Mouse (Mus musculus): ENCODE measurements around the gene Samm50. TPM values are rescaled to one million over a fixed set of nuclear protein-coding genes. Genes with fewer than 3 reads are reported as not detected.

The Samm50 gene
- polyA plus RNA-seq, 1 experiment from 2014 or later: 84.9 TPM

DNA sequence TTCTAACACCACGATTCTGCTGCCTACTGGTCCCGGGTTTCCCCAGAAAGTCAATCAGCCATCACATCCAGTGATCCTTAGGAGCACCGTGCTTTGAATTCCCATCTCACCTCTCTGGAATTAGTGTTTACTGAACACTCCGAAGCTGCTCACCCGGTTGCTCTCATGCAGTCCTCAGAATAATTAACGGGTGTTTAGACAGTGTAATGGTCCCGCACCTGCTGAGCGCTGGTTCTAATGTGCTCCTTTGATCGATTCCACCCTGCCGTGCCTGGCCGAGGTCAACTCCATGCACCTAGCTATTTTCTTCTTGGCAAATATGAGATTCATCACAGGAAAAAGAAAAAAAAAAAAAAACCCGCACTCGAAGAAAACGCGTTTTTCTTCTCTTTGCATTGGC is 46.5 kb downstream of the Samm50 start:
- H3K36me3 ChIP-seq (ENCODE audit: control insufficient read depth, insufficient read depth, low read length): no peaks in the 10 kb centered on the region
- no peak overlapping the region for H3K9ac ChIP-seq (ENCODE audit: low read length)
- no peaks in the 10 kb centered on the region for H3K9me3 ChIP-seq (ENCODE audit: control insufficient read depth, low read length)
- DNase-seq (ENCODE audit: low spot score) (no peak), ATAC-seq (ENCODE audit: insufficient read depth, low FRiP score, low TSS enrichment) (no peak)
- no peaks in the 10 kb centered on the region for H3K27me3 ChIP-seq (ENCODE audit: control insufficient read depth, insufficient read depth, low read length)
- H3K4me3 ChIP-seq (ENCODE audit: low read depth, low read length): no peak overlapping the region
- H3K27ac ChIP-seq (ENCODE audit: low read depth, low read length): no peak overlapping the region
- WGBS: 28% methylated on average over 15 of the region's 15 CpGs
- peaks cover 16% of the 10 kb centered on the region for H3K4me1 ChIP-seq (ENCODE audit: control insufficient read depth, insufficient read depth, low read length)
- H3K4me2 ChIP-seq (ENCODE audit: low read depth): peak overlapping the region; percentile 2; the same call in 1 of the 2 replicates

- no peak overlapping the region for H3K4me3 ChIP-seq (ENCODE audit: low read depth, low read length)
- ATAC-seq (ENCODE audit: insufficient read depth, low FRiP score, low TSS enrichment) (no peak; the same call in 1 of the 2 replicates), DNase-seq (ENCODE audit: low spot score) (no peak)
- peaks cover 16% of the 10 kb centered on the region for H3K4me1 ChIP-seq (ENCODE audit: control insufficient read depth, insufficient read depth, low read length)
- no peak overlapping the region for H3K27ac ChIP-seq (ENCODE audit: low read depth, low read length)
- H3K9me3 ChIP-seq (ENCODE audit: control insufficient read depth, low read length): no peaks in the 10 kb centered on the region
- no peak overlapping the region for H3K9ac ChIP-seq (ENCODE audit: low read length)
- peak overlapping the region; percentile 8; the same call in 1 of the 2 replicates for H3K4me2 ChIP-seq (ENCODE audit: low read depth)
- no peaks in the 10 kb centered on the region for H3K27me3 ChIP-seq (ENCODE audit: control insufficient read depth, insufficient read depth, low read length)
- H3K36me3 ChIP-seq (ENCODE audit: control insufficient read depth, insufficient read depth, low read length): no peaks in the 10 kb centered on the region
- WGBS: 23% methylated on average over 16 of the region's 16 CpGs
Observed at GRCm38 (mm10) chr15:84238991-84239401, 47.0 kb downstream of the Samm50 start.

DNA sequence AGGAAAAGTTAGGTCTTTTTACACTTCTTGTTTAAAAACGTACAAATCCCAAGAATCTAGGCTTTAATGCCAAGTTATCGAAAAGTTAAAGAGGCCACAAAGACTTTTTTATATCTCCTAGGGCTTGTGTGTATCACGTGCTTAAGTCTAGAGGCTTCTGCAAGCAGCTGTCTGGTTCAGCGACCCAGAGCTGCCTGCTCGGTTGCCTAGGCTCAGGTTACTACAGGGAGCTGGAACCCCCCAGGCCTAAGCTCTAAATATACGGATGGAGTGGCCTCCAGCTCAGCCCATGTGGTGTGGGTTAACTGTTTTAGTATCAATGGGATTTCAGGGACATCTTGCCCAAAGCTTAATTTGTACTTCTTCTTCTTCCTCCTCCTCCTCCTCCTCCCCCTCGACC is 49.5 kb downstream of the Samm50 start:
- Histone ChIP-seq H3K27me3 (ENCODE audit: control insufficient read depth, insufficient read depth, low read length) (no peaks in the 10 kb centered on the region), H3K4me1 (ENCODE audit: control insufficient read depth, insufficient read depth, low read length) (peaks cover 13% of the 10 kb centered on the region), H3K36me3 (ENCODE audit: control insufficient read depth, insufficient read depth, low read length) (no peaks in the 10 kb centered on the region), H3K27ac (ENCODE audit: low read depth, low read length) (no peak overlapping the region), H3K4me3 (ENCODE audit: low read depth, low read length) (no peak overlapping the region), H3K9ac (ENCODE audit: low read length) (no peak overlapping the region), H3K4me2 (ENCODE audit: low read depth) (no peak overlapping the region), H3K9me3 (ENCODE audit: control insufficient read depth, low read length) (no peaks in the 10 kb centered on the region)
- 50% methylated on average over 7 of the region's 7 CpGs for WGBS
- no peak for DNase-seq (ENCODE audit: low spot score)
- no peak for ATAC-seq (ENCODE audit: insufficient read depth, low FRiP score, low TSS enrichment)

- Histone ChIP-seq H3K4me2 (ENCODE audit: low read depth) (no peak overlapping the region), H3K9me3 (ENCODE audit: control insufficient read depth, low read length) (no peaks in the 10 kb centered on the region), H3K27me3 (ENCODE audit: control insufficient read depth, insufficient read depth, low read length) (no peaks in the 10 kb centered on the region), H3K4me1 (ENCODE audit: control insufficient read depth, insufficient read depth, low read length) (no peaks in the 10 kb centered on the region), H3K36me3 (ENCODE audit: control insufficient read depth, insufficient read depth, low read length) (no peaks in the 10 kb centered on the region), H3K9ac (ENCODE audit: low read length) (no peak overlapping the region), H3K4me3 (ENCODE audit: low read depth, low read length) (no peak overlapping the region), H3K27ac (ENCODE audit: low read depth, low read length) (0 out of 2 replicates have a peak overlapping the region, but pooled peaks have one; percentile 8)
- WGBS: 79% methylated on average over 7 of the region's 7 CpGs
- no peak for DNase-seq (ENCODE audit: low spot score)
- no peak for ATAC-seq (ENCODE audit: insufficient read depth, low FRiP score, low TSS enrichment)
Observed at GRCm38 (mm10) chr15:84245104-84245503, 53.1 kb downstream of the Samm50 start.

GRCm38 (mm10) chr15:84246195-84246594 is 54.2 kb downstream of the Samm50 start:
- Histone ChIP-seq H3K4me3 (ENCODE audit: low read depth, low read length) (no peak overlapping the region), H3K9ac (ENCODE audit: low read length) (no peak overlapping the region), H3K27ac (ENCODE audit: low read depth, low read length) (no peak overlapping the region), H3K9me3 (ENCODE audit: control insufficient read depth, low read length) (no peaks in the 10 kb centered on the region), H3K4me2 (ENCODE audit: low read depth) (no peak overlapping the region), H3K36me3 (ENCODE audit: control insufficient read depth, insufficient read depth, low read length) (no peaks in the 10 kb centered on the region), H3K4me1 (ENCODE audit: control insufficient read depth, insufficient read depth, low read length) (no peaks in the 10 kb centered on the region), H3K27me3 (ENCODE audit: control insufficient read depth, insufficient read depth, low read length) (no peaks in the 10 kb centered on the region)
- DNase-seq (ENCODE audit: low spot score): no peak
- no peak for ATAC-seq (ENCODE audit: insufficient read depth, low FRiP score, low TSS enrichment)
- WGBS: 93% methylated on average over 6 of the region's 6 CpGs

GRCm38 (mm10) chr15:84247309-84247708 is 55.3 kb downstream of the Samm50 start:
- Histone ChIP-seq H3K4me2 (ENCODE audit: low read depth) (no peak overlapping the region), H3K9ac (ENCODE audit: low read length) (no peak overlapping the region), H3K9me3 (ENCODE audit: control insufficient read depth, low read length) (no peaks in the 10 kb centered on the region), H3K27ac (ENCODE audit: low read depth, low read length) (no peak overlapping the region), H3K4me3 (ENCODE audit: low read depth, low read length) (no peak overlapping the region), H3K27me3 (ENCODE audit: control insufficient read depth, insufficient read depth, low read length) (no peaks in the 10 kb centered on the region), H3K36me3 (ENCODE audit: control insufficient read depth, insufficient read depth, low read length) (no peaks in the 10 kb centered on the region), H3K4me1 (ENCODE audit: control insufficient read depth, insufficient read depth, low read length) (no peaks in the 10 kb centered on the region; the same call in 1 of the 2 replicates)
- no peak for DNase-seq (ENCODE audit: low spot score)
- ATAC-seq (ENCODE audit: insufficient read depth, low FRiP score, low TSS enrichment): no peak
- 100% methylated on average over 3 of the region's 3 CpGs for WGBS

DNA sequence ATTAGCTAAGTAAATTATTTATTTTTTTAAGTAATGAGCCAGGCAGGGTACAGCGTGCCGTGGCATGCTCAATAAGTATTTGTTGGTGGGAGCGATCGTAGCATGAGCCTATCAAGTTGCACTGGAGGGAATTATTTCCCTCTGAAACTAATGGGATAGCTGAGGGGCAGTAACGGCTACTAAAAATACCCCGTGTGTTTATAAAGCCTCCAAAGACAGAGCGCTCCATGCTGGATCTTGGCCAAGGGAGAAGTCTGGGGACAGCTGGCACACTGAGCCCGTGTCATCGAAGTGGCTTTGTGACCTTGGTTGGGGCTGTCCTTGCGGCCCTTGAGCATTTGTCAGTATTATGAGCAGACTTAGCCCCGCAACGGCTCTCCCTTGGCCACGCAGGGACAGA is 59.2 kb downstream of the Samm50 start:
- no peak for ATAC-seq (ENCODE audit: insufficient read depth, low FRiP score, low TSS enrichment)
- Histone ChIP-seq H3K9ac (ENCODE audit: low read length) (no peak overlapping the region), H3K36me3 (ENCODE audit: control insufficient read depth, insufficient read depth, low read length) (no peaks in the 10 kb centered on the region), H3K4me1 (ENCODE audit: control insufficient read depth, insufficient read depth, low read length) (peaks cover 3% of the 10 kb centered on the region; the same call in 1 of the 2 replicates), H3K9me3 (ENCODE audit: control insufficient read depth, low read length) (no peaks in the 10 kb centered on the region), H3K4me3 (ENCODE audit: low read depth, low read length) (no peak overlapping the region), H3K27me3 (ENCODE audit: control insufficient read depth, insufficient read depth, low read length) (no peaks in the 10 kb centered on the region), H3K27ac (ENCODE audit: low read depth, low read length) (no peak overlapping the region), H3K4me2 (ENCODE audit: low read depth) (no peak overlapping the region)
- DNase-seq (ENCODE audit: low spot score): no peak
- WGBS: 76% methylated on average over 13 of the region's 13 CpGs

DNA sequence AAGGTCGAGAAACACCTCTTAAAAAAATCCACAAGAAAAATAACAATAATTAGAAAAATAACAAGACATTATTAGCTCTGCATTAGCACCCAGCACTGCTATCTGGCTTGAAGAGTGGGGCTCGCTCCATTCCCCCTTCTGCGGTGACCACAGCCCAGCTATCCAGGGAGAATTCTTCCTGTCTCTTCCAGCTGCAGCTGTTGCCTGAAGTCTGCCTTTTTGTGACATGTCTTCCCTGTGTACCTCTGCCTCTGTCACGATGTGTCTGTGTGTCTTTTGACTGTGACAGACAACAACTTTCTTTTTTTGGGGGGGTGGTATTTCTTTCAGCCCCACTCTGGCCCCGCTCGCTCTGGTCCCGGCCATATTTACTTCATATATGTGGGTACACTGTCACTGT is 60.6 kb downstream of the Samm50 start:
- Histone ChIP-seq H3K36me3 (ENCODE audit: control insufficient read depth, insufficient read depth, low read length) (no peaks in the 10 kb centered on the region), H3K27me3 (ENCODE audit: control insufficient read depth, insufficient read depth, low read length) (no peaks in the 10 kb centered on the region), H3K9ac (ENCODE audit: low read length) (no peak overlapping the region), H3K4me2 (ENCODE audit: low read depth) (no peak overlapping the region), H3K27ac (ENCODE audit: low read depth, low read length) (no peak overlapping the region), H3K4me3 (ENCODE audit: low read depth, low read length) (no peak overlapping the region), H3K4me1 (ENCODE audit: control insufficient read depth, insufficient read depth, low read length) (peaks cover 3% of the 10 kb centered on the region; the same call in 1 of the 2 replicates), H3K9me3 (ENCODE audit: control insufficient read depth, low read length) (no peaks in the 10 kb centered on the region)
- ATAC-seq (ENCODE audit: insufficient read depth, low FRiP score, low TSS enrichment) (no peak), DNase-seq (ENCODE audit: low spot score) (no peak)
- WGBS: 91% methylated on average over 7 of the region's 7 CpGs

GRCm38 (mm10) chr15:84253757-84254156 is 61.7 kb downstream of the Samm50 start:
- Histone ChIP-seq H3K9ac (ENCODE audit: low read length) (no peak overlapping the region), H3K9me3 (ENCODE audit: control insufficient read depth, low read length) (no peaks in the 10 kb centered on the region), H3K4me3 (ENCODE audit: low read depth, low read length) (no peak overlapping the region), H3K4me2 (ENCODE audit: low read depth) (no peak overlapping the region), H3K4me1 (ENCODE audit: control insufficient read depth, insufficient read depth, low read length) (peaks cover 3% of the 10 kb centered on the region; the same call in 1 of the 2 replicates), H3K27ac (ENCODE audit: low read depth, low read length) (no peak overlapping the region), H3K36me3 (ENCODE audit: control insufficient read depth, insufficient read depth, low read length) (no peaks in the 10 kb centered on the region), H3K27me3 (ENCODE audit: control insufficient read depth, insufficient read depth, low read length) (no peaks in the 10 kb centered on the region)
- no peak for ATAC-seq (ENCODE audit: insufficient read depth, low FRiP score, low TSS enrichment)
- no peak for DNase-seq (ENCODE audit: low spot score)
- 71% methylated on average over 11 of the region's 11 CpGs for WGBS
